Mouse (Mus musculus) adrenal gland, adult (tissue): ENCODE results near the gene Car6.

Source experiments
- DNase-seq, 2 experiments: peaks; one replicate each; pipeline ENCODE4 v3.0.0; 2022 to 2023; ENCODE audit warnings: low spot score in 1 of 2; ENCODE audit not compliant: inconsistent age in 2 of 2

Car6 gene

GRCm38 (mm10) chr4:150229747-150230390, 28.7 kb upstream of the Car6 start:
- no peak for DNase-seq

GRCm38 (mm10) chr4:150228581-150229348, 27.6 kb upstream of the Car6 start:
- no peak for DNase-seq

GRCm38 (mm10) chr4:150226818-150227688, 25.9 kb upstream of the Car6 start:
- DNase-seq: peak; percentile 92 to 95

GRCm38 (mm10) chr4:150225700-150226099, 24.6 kb upstream of the Car6 start:
- DNase-seq: peak in 1 of 2 experiments; percentile 43

GRCm38 (mm10) chr4:150223830-150224229, 22.7 kb upstream of the Car6 start:
- DNase-seq: no peak

- peak in 1 of 2 experiments; percentile 71 for DNase-seq
Observed at GRCm38 (mm10) chr4:150221017-150221640, 20.0 kb upstream of the Car6 start.

GRCm38 (mm10) chr4:150220584-150220983, 19.5 kb upstream of the Car6 start:
- DNase-seq: peak; percentile 64 to 83

GRCm38 (mm10) chr4:150219501-150220292, 18.6 kb upstream of the Car6 start:
- peak; percentile 46 to 77 for DNase-seq

- DNase-seq: no peak
Observed at GRCm38 (mm10) chr4:150217935-150218334, 16.8 kb upstream of the Car6 start.

- no peak for DNase-seq
Observed at GRCm38 (mm10) chr4:150217042-150217554, 16.0 kb upstream of the Car6 start.

- DNase-seq: no peak
Observed at GRCm38 (mm10) chr4:150216423-150216822, 15.3 kb upstream of the Car6 start.

- DNase-seq: no peak
Observed at GRCm38 (mm10) chr4:150213910-150214309, 12.8 kb upstream of the Car6 start.

- DNase-seq: peak; percentile 56 to 84
Observed at GRCm38 (mm10) chr4:150212553-150212971, 11.4 kb upstream of the Car6 start.

GRCm38 (mm10) chr4:150211930-150212552, 10.9 kb upstream of the Car6 start:
- no peak for DNase-seq

- no peak for DNase-seq
Observed at GRCm38 (mm10) chr4:150210306-150210705, 9.2 kb upstream of the Car6 start.

- DNase-seq: no peak
Observed at GRCm38 (mm10) chr4:150209751-150210150, 8.6 kb upstream of the Car6 start.

- no peak for DNase-seq
Observed at GRCm38 (mm10) chr4:150204877-150205276, 3.7 kb upstream of the Car6 start.

- DNase-seq: no peak
Observed at GRCm38 (mm10) chr4:150202702-150203101, 1.6 kb upstream of the Car6 start.

- no peak for DNase-seq
Observed at GRCm38 (mm10) chr4:150198268-150198667, 2.9 kb downstream of the Car6 start.
